Mouse (Mus musculus) kidney, adult 8-10 months (tissue): ENCODE measurements around the gene Srp54a.
"Not testable (repeated sequence)": the region's sequence is repeated elsewhere in the genome, so short reads cannot be mapped to it uniquely, and the experiment has no call there.

Source experiments
- DNase-seq, 2 experiments: peaks; one replicate each; pipeline ENCODE4 v3.0.0; 2022

The Srp54a gene

GRCm38 (mm10) chr12:55079726-55080600 lies at the start of gene Srp54a, which contains the start of gene 2700097O09Rik:
TSS of gene Srp54a (plus strand) at chr12:55080262.
TSS of gene 2700097O09Rik (minus strand) at chr12:55080110.
- DNase-seq: peak; percentile 92 to 95

- DNase-seq: no peak
These were observed 39.1 kb upstream of the Srp54a start for GRCm38 (mm10) chr12:55041011-55041410.

- DNase-seq: no peak
These were observed 30.2 kb upstream of the Srp54a start for GRCm38 (mm10) chr12:55049731-55050353.

- no peak for DNase-seq
These were observed 28.6 kb upstream of the Srp54a start for GRCm38 (mm10) chr12:55051210-55052173.

GRCm38 (mm10) chr12:55053267-55053666 lies 26.8 kb upstream of the Srp54a start:
- DNase-seq: no peak

GRCm38 (mm10) chr12:55054551-55055241 lies 25.4 kb upstream of the Srp54a start:
- DNase-seq: no peak

GRCm38 (mm10) chr12:55056703-55057102 lies 23.4 kb upstream of the Srp54a start:
- DNase-seq: no peak

GRCm38 (mm10) chr12:55058865-55059615 lies 21.0 kb upstream of the Srp54a start:
- peak; percentile 45 to 55 for DNase-seq

GRCm38 (mm10) chr12:55059812-55060211 lies 20.2 kb upstream of the Srp54a start:
- DNase-seq: no peak

GRCm38 (mm10) chr12:55060212-55060898 lies 19.7 kb upstream of the Srp54a start:
- no peak for DNase-seq

GRCm38 (mm10) chr12:55061006-55061405 lies 19.1 kb upstream of the Srp54a start:
- DNase-seq: no peak

GRCm38 (mm10) chr12:55062141-55062540 lies 17.9 kb upstream of the Srp54a start:
- DNase-seq: peak in 1 of 2 experiments; percentile 20

GRCm38 (mm10) chr12:55072495-55072894 lies 7.6 kb upstream of the Srp54a start:
- no peak for DNase-seq

GRCm38 (mm10) chr12:55073686-55074085 lies 6.4 kb upstream of the Srp54a start:
- no peak for DNase-seq

- no peak for DNase-seq
These were observed 4.8 kb upstream of the Srp54a start for GRCm38 (mm10) chr12:55075296-55075695.

- not testable (repeated sequence) for DNase-seq
These were observed 1.4 kb upstream of the Srp54a start for GRCm38 (mm10) chr12:55078706-55079105.

- not testable (repeated sequence) for DNase-seq
These were observed 510 bp downstream of the Srp54a start for GRCm38 (mm10) chr12:55080601-55080942.

- not testable (repeated sequence) for DNase-seq
These were observed 12.1 kb downstream of the Srp54a start for GRCm38 (mm10) chr12:55092127-55092526.

GRCm38 (mm10) chr12:55112616-55113015 lies 32.6 kb downstream of the Srp54a start:
- DNase-seq: not testable (repeated sequence)

GRCm38 (mm10) chr12:55124242-55124641 lies 44.2 kb downstream of the Srp54a start, which contains the start of gene Fam177a:
TSS of gene Fam177a (plus strand) at chr12:55124469.
- not testable (repeated sequence) for DNase-seq

GRCm38 (mm10) chr12:55124731-55125130 lies 44.7 kb downstream of the Srp54a start:
- DNase-seq: not testable (repeated sequence)
